Mouse (Mus musculus) frontal cortex, adult (tissue): ENCODE measurements around the gene Anpep.
"Not testable (repeated sequence)": the region's sequence is repeated elsewhere in the genome, so short reads cannot be mapped to it uniquely, and the experiment has no call there.

Experiments used
- ATAC-seq: cut with Nextera tagmentation; 2 replicates; pipeline ENCODE4 v1.9.2; 2017; ENCODE audit warnings: mild to moderate bottlenecking, moderate library complexity, mixed read lengths; ENCODE audit not compliant: low TSS enrichment

Gene Anpep

DNA sequence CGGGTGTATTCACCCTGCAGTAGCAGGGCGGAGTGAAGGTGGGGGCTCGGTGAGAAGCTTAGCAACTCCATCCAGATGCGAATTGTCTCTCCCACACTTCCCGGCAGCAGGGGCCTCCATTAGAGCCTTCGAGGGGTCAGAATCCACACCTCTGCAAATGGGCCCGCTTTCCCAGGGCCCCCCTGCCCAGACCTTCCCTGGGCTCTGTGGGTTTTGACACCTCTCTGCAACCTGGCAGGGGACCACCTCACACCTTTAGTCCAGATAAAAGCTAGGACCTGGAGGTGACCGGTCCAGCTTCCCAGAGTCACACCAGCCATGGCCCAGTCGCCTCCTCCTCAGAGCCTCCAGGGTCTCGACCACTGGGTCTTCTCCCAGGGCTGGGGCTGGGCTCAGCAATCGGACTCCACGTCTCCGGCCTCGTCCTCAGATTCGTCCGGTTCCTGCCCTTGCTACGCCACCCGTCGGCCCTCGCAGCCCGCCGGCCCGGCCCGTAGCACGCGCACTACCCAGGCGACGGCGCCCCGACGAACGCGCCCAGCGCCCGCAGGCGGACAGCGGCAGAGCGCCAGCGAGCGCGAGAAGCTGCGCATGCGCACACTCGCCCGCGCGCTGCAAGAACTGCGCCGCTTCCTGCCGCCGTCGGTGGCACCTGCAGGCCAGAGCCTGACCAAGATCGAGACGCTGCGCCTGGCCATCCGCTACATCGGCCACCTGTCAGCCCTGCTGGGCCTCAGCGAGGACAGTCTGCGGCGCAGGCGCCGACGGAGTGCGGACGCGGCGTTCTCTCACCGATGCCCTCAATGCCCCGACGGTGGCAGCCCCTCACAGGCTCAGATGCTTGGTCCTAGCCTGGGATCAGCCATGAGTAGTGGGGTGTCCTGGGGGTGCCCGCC lies 50.0 kb downstream of the Anpep start, which contains the start of gene Mesp2:
Gene Mesp2 (plus strand): TSS at position 117 of the 896 bp plus-strand sequence.
- ATAC-seq, result peak; percentile 52; the same call in 1 of the 2 replicates

DNA sequence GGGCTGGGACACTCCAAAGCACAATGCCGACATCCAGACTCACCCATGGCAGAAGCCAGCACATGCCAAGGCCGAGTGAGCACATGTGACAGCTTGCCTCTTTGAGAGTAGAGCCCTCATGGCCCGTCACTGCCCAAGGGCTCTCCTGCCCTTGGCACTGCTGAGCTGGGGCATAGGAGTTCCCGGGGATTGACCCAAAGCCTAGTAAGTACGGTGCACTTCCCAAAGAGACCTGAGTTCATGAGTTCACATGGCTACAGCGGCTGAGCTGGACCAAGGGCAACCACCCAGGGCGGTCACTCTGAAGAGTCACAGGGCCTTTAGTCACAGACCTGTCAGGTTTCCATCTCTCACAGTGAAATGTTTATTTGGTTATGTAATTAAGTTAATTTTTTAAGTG lies 52.3 kb downstream of the Anpep start:
- ATAC-seq, result no peak

DNA sequence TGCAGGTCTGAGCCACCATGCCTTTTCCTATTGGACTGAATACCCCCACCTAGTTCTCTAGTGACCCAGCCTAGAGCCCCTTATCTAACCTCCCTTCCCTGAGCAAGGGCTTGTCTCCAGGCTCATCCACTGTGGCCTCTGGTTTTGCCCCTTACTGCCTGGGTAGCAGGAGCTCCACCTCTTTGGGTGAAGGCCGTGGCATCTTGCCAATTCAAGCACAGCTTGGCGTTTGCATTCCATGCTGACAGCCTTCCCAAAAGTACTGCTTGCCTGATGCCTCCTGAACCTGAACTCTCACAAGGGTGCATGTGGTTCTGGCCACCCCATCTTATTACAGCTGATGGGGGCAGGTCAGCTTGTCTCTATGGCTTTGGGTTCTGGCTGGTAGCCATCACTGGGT lies 57.0 kb downstream of the Anpep start:
- ATAC-seq, result no peak

DNA sequence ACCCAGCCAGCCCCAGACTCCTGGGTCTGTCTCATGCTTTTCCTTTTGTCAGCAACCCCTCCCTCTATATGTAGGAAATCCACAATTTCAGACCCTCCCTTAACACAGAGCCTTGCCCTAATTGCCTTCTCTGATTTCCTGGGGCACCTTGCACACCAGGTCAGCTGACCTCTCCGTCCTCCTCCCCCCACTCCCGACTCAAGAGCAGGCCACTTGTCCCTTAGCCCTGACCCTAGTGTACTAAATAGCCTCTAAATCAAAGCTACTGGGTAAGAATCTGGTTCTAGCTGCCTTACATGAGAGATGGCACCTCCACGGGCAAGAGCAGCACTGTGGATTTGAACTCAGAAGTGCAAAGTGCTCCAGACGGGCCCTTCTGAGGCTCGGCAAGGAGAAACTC lies 58.8 kb downstream of the Anpep start:
- no peak for ATAC-seq

DNA sequence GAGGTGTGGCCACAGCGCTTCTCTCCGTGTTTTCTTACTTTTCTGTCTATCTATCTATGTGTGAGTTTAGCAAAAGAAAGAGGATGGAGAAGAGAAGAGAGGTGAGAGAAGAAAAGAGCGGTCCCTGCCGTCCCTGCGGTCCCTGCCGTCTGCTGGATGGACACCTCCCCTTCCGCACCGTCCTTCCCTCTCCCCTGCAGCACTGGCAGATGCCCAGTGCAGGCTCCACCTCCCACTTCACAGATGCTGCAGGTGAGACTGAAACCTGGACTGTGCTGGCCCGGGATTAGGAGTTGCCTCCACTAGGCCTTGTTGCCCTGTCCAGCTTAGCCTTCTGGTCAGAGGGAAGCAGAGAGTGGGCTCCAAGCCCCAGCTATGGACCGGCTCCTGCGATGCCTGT lies 59.5 kb downstream of the Anpep start:
- no peak for ATAC-seq

DNA sequence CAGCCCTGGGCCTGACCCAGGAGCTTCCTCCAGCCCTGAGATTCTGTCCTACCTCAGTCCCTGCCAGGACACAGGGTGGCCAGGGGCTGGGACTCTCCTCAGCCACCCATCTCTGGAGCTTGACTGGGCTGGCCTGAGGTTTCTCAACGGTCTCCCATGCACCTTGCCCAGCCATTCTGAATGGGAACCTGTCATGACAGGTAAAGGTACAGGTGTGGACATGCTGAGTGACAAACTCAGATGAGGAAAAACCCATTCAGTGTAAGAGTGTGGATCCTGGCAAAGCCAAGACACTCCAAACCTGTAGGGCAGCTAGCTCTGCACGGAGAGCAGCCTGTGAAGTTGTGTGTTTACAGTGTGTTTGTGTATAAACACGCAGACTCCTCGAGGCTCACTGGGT lies 60.5 kb downstream of the Anpep start:
- no peak for ATAC-seq

DNA sequence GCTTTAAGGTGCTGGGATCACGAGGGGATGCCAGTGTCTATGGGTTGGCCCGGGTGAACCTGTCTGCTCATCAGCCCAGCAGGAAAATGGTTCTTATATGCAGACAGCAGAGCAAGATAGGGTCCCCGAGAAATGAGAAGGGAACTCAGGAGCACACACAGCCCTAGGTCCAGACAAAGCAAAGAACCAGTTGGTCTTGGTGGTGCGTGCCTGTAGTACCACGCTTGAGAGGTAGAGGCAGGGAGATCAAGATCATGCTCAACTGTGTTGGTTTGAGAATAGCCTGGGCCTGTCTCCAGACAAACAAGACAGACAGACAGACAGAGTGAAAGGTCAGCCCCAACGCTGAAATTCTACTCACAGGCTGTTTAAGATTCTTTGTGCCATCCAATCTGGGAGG lies 61.4 kb downstream of the Anpep start:
- ATAC-seq, result no peak

DNA sequence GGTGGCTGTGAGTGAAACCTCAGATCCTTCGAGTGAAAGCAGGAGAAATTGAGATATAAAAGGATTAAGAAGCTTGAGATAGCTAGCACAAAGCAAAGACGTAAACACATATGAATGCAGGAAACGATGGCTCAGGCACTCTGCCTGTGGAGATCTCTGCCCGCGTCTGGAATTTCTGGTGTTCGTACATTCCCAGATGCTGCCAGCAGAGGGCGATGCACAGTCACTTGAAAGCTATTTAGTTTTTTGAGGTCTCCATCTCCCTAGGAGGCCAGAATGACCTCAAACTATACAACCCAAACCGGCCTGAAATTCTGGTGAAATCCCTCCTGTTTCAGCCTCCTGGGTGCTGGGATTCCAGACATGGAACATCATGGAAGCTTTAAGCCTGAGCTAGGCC lies 61.8 kb downstream of the Anpep start:
- peak; percentile 80 for ATAC-seq

DNA sequence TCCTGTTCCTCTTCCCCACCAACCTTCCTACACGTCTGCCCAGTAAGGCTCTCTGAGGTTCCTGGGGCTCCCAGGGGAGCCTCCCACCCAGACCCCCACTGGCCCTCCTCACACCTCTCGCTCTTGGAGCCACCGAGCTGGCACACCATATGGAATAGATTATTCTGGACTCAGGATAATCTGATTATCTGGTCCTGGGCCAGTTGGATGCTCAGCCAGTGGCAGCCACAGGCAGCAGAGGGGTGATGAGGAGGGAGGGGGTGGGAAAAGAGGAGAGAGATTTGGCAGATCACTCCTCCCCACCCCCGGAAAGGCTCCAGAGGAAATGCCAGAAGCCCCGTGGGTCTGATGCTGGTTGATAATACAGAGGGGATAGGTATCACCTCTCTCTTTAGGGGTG lies 62.3 kb downstream of the Anpep start:
- ATAC-seq, result 0 out of 2 replicates have a peak, but pooled peaks have one; percentile 13

DNA sequence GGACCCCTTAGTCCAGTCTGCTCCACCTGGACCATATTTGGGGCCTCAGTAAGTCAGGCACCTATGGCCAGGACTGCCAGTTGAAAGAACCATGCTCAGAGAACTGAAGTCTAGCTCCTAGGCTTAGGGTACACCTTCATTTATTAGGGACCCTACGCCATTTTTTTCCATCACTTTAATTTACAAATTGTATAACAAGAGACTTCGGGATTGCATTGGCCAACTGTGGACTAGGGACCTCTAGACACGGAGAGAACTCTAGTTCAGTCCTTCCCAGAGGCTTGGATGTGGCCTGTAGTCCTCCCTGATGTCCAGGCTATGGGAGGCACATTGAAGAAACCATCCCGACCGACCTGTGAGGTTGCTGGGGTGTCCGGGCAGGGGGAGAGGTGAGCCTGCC lies 67.2 kb downstream of the Anpep start, which contains the start of gene Mesp1:
Gene Mesp1 (minus strand): TSS at position 101 of the 400 bp plus-strand sequence.
- no peak for ATAC-seq

DNA sequence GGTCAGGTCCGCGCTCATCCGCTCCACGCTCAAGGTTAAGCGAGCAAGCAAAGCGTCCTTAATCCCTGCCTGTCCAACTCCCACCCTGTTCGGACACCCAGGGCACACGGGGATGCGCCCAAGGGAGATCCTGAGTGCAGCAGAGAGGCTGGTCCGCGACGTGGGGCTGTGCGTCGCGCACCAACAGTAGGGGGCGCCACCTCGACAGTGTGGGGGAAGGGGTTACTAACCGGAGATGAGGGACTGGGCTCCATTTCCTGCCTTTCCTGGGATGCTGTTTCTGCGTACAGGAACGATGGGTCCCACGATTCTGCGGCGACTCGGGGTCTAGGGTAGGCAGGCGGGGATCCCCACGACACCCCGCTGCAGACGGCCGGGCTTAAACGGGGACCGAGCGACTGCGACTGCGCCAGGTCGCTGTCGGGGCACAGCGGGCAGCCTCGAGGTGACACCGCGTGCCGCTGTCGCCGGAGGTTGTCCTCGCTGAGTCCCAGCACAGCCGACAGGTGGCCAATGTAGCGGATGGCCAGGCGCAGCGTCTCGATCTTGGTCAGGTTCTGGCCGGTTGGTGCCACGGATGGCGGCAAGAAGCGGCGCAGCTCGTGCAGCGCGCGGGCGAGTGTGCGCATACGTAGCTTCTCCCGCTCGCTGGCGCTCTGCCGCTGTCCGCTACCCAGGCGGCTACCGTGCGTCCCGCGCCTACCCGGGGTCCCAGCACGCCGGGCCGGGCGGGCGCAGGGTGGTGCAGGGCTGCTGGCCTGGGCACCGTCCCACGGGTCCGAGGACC lies 68.0 kb downstream of the Anpep start:
- ATAC-seq, result peak; percentile 16; the same call in 1 of the 2 replicates

DNA sequence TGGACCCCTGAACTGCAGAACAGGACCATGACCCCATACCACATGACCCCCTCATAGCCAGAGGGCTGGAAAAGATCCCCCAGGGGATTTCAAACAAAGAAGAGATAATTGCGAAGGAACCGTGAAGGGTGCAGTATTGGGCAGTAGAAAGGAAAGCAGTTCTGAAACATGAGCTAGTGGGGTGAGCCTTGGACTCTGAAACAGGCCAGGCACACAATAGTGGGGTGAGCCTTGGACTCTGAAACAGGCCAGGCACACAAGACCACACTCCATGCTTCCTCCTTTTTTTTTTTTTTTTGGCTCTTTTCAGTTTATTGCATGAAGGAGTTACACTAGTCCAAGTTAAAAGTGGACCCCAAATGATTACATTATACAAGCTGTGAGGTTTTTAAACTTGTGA lies 71.0 kb downstream of the Anpep start:
- ATAC-seq, result not testable (repeated sequence)

DNA sequence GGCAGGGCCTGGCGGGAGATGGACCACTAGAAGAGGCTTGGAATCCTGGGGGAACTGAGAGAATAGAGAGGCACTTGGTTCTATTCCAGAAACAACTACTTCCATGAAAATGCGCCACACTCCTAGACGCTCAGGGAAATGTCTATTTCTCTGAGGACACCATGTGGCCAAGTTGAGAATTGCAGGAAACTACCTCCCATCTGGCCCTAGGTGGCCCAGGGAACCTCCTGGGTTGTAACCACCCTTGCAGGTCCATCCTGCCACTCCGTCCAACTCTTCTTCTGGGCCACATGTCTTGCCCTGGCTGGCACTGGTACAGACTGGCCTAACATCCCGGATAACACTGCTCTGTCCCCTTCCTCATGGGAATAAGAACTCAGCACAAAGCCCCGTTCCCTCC lies 74.6 kb downstream of the Anpep start:
- ATAC-seq, result peak; percentile 89

DNA sequence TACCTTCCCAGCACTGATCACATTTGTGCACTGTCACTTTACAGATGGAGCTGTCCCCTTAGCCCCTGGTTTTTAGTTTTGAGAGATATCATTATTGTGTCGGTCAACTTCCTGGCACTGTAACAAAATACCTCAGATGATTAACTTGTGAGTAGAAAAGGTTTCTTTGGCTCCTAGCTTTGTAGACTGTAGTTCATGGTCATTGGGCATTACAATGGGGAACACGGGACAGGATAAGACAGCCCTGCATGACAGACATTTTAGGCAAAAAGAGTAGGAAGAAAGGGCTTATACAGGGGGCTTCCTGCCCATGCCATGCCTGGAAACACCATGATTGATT lies 78.4 kb downstream of the Anpep start:
- no peak for ATAC-seq

DNA sequence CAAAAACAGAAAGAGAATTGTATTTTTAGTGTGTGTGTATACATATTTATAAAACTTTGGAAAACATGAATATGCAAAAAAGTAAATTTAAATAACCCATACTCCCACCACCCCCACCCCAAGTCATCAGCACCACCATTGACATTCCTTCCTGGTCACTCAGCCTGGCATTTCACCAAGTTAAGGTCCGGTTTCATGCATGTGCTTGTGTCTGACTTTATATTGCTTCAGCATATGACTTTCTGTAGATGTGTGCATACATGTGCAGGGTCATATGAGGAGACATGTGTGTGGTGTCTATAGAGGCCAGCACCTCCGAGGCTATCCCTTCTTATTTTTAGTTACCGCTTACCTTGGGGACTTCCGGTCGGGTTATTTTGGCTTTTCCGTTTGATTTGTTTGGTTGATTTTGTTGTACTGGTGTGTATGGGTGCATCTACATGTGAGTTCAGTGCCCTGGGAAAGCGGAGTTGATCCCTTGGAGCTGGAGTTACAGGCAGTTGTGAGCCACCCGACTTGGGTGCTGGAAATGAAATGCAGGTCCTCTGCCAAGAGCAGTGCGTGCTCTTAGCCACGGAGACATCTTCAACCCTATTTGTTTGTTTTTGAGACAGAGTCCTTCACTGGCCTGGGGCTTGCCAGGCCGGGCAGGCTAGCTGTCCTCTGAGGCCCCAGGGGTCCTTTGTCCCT lies 78.9 kb downstream of the Anpep start:
- ATAC-seq, result no peak

DNA sequence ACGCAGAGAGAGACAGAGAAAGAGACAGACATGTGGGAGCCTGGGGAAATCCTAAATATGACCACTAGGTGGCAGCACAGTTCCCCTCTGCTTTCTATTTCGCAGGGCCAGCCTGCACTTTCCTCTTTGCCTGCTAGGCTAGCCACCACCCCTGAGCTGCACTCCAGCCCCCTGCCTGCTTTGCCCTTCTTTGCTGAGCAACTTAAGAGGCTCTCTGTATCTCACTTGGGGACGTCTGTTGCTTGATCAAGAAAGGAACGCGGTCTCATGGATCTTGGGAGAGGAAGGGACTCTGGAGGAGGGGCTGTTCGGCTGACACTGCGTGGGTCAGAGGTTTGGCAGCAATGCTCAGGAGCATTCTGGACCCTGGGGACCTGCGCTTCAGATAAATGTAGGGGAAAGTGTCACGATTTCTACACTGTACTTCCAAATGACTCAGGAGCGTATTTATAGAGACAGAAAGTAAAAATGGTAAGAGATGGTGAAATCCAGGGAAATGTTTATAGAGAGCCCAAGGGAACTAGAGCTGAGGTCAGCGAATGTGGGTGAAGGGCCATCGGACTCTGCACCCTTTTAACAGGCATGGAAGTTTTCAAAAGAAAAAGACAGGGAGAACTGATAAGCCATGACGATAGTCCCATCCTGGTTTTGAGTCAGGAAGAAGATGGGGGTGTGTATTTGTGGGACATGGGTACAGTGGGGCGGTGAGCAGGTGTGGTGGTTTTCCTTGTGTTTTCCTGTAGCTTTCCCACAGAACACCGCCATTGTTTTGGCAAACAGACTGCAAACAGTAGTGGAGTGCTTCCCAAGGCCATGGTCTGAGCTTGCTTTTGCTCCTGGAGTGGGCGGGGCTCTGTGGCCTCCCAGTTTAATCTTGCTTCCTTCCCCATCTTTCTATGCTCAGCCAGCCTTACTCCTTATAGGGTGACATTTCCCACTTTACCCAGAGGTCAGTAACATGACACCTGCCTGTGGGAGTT lies 79.9 kb downstream of the Anpep start:
- peak; percentile 93 for ATAC-seq
